Mouse (Mus musculus): ENCODE data around the gene 4933427D14Rik. TPM values are rescaled to one million over a fixed set of nuclear protein-coding genes. Genes with fewer than 3 reads are reported as not detected.

The 4933427D14Rik gene
- 0.88 and 1.5 TPM in 2 replicates for polyA plus RNA-seq (2012; rRNA removed)

DNA sequence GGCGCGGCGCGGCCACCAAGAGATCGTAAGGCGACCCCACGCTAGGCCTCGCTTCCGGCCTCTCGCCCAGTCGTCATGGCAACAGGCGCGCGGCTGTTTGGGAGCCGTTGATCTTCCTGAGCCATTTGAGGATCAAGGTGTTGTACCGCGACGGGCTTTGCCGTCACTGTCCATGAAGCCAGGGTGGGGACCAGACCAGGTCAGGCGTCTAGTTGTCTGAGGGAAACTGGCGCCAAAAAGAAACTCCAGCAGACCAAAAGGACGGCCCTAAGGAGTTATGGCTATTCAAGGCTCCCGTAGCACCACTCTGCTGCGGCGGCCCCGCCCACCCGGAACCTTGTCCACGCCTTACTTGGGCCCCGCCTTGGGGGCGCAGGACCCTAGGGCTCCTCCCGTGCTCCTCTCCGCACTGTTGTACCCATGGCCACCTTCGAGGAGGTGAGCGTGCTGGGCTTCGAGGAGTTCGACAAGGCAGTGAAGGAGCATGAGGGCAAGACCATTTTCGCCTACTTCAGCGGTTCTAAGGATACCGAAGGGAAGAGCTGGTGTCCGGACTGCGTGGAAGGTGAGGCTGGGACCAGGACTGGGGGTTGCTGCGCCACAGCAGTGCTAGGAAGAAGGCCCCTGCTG lies at the start of gene 4933427D14Rik, which contains the start of gene Txndc17:
Gene 4933427D14Rik (minus strand): TSS at position 256 of the 630 bp plus-strand sequence.
Gene Txndc17 (plus strand): TSS at position 344 of the 630 bp plus-strand sequence.

DNA sequence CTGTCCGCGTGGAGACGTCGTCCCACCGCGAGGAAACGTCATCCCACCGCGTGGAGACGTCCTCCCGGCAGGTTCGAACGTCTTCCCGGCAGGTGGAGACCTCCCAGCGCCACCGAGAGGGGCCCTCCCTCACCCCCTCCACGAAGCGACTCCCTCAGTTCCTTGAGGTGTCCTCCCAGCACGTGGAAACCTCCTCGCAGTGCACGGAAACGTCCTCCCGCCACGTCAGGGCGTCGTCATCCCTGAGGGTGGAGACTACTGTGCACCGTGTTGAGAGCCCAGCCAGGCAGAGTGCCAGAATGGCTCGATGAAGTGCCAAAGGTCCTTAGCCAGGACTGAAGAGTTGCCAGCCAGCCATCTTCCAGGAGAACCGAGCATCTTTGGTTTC lies 8.1 kb upstream of the 4933427D14Rik start, which contains the start of gene Med31:
Gene Med31 (minus strand): TSS at position 183 of the 388 bp plus-strand sequence.

DNA sequence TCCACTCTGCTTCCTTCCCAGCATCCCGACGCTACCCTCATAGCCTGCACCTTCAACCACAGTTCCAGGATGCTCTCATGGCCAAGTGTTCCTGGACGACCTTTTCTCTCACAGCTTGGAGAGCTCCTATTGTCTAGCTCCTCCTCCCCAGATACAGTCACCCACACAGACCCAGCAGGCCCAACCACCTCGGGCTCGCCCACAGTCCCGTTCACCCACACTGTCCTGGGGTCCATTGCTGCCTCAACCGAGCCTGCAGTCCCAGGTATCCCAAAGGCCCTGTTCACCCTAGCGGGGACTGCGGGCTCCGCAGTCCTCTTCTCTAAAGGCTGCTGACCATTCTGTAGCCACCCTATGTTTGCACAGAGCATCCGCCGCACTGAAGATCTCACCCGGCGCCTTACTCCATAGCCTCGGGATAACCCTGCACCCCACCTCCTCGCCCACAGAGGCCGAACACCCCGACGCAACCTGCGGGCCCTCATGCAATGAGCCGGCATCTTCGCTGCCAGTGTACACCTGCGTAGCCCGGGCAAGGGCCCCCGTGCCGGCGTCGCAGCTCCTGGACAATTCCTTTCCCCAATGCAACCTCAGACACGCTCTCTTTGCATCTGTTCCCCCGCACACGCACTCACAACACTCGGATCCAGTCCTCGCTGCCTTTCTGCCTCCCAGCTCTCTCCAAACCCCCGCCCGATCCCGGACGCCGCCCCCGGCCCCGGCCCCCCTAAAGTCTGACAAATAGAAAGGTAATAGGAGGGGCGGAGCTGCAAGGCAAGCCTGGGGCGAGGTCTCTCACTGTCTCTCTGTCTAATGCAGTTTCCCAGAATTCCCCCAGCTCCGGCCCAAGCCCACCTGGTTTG lies 687 bp downstream of the 4933427D14Rik start, which contains the start of gene Gm43951:
Gene Gm43951 (minus strand): TSS at position 500 of the 863 bp plus-strand sequence.

DNA sequence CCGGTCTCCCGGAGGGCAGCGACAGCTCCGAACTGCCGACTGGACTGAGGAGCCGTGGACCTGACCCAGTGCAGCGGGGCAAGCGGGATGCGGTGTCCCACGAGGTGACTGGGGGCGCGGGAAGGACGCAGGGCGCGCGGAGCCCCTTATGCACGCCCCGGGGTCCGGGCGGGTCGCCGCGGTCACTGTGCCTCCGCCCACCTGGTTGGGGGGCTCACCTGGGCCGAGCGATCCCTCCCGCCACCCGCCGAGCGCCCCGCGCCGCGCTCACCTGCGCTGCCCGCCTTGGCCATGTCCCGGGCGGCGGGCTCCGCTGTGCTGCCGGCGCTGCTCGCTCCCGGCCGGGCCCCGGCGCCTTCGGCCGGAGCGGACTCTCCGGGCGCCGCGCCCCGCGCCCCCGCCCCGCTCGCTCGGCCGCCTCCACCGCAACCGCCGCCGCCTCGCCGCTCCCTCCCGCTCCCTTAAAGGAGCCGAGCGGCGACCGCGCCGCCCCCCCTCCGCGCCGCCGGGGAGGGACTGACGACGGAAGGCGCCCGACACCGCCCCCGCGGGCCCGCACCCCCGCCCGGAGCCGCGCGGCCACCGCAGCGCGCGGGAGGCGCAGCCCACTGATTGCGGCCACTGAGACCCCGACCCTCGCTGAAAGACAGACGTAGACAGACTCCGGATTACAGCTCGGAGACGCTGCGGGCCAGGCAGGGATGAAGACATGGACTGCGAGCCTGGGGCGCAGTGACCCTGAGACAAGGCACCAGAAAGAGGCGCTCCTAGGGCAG lies 71.7 kb downstream of the 4933427D14Rik start, which contains the start of gene Pitpnm3:
Gene Pitpnm3 (minus strand): TSS at position 396 of the 776 bp plus-strand sequence.

Other genes with a start within 250 kb of the 4933427D14Rik start
- 0.03 and 0.04 TPM in 2 replicates for gene Aipl1, start 169.9 kb downstream of the 4933427D14Rik start, polyA plus RNA-seq (2012; rRNA removed)
- 0.89 and 1.1 TPM in 2 replicates for gene Pimreg, start 165.4 kb downstream of the 4933427D14Rik start, polyA plus RNA-seq (2012; rRNA removed)
- gene Pitpnm3, start 71.7 kb downstream of the 4933427D14Rik start, polyA plus RNA-seq (2012; rRNA removed): 3.7 and 5.8 TPM in 2 replicates
- gene Gm43951, start 619 bp downstream of the 4933427D14Rik start, polyA plus RNA-seq (2012; rRNA removed): 0.05 TPM in 1 of 2 replicates, not detected in the other
- 9.5 and 12.2 TPM in 2 replicates for gene Txndc17, start 88 bp upstream of the 4933427D14Rik start, polyA plus RNA-seq (2012; rRNA removed)
- gene Med31, start 8.1 kb upstream of the 4933427D14Rik start, polyA plus RNA-seq (2012; rRNA removed): 1.2 and 1.5 TPM in 2 replicates
- 0.32 TPM in 1 of 2 replicates, not detected in the other for gene Slc13a5, start 59.8 kb upstream of the 4933427D14Rik start, polyA plus RNA-seq (2012; rRNA removed)
- gene Xaf1, start 94.2 kb upstream of the 4933427D14Rik start, polyA plus RNA-seq (2012; rRNA removed): 4.6 and 6.6 TPM in 2 replicates
- gene Fbxo39, start 107.0 kb upstream of the 4933427D14Rik start, polyA plus RNA-seq (2012; rRNA removed): not detected in 2 replicates
- gene Tekt1, start 155.0 kb upstream of the 4933427D14Rik start, polyA plus RNA-seq (2012; rRNA removed): not detected in 2 replicates
- gene Smtnl2, start 204.3 kb upstream of the 4933427D14Rik start, polyA plus RNA-seq (2012; rRNA removed): 5.3 and 5.7 TPM in 2 replicates
- gene Ggt6, start 228.1 kb upstream of the 4933427D14Rik start, polyA plus RNA-seq (2012; rRNA removed): 16.2 and 16.9 TPM in 2 replicates
- 14.5 and 15.5 TPM in 2 replicates for gene Mybbp1a, start 233.9 kb upstream of the 4933427D14Rik start, polyA plus RNA-seq (2012; rRNA removed)

Measured in stomach, adult 2 months (tissue).